Mouse (Mus musculus) kidney, postnatal 25 days (tissue): Measurements from ENCODE around the gene Pam.

Source experiments
- DNase-seq, 2 experiments: peaks; one replicate each; pipeline ENCODE4 v3.0.0; 2021; ENCODE audit warnings: mixed read lengths in 2 of 2

The Pam gene

GRCm38 (mm10) chr1:98095246-98095990 lies at the start of gene Pam:
Pam (minus strand) TSS chr1:98095646.
- DNase-seq = peak; percentile 87 to 95

DNA sequence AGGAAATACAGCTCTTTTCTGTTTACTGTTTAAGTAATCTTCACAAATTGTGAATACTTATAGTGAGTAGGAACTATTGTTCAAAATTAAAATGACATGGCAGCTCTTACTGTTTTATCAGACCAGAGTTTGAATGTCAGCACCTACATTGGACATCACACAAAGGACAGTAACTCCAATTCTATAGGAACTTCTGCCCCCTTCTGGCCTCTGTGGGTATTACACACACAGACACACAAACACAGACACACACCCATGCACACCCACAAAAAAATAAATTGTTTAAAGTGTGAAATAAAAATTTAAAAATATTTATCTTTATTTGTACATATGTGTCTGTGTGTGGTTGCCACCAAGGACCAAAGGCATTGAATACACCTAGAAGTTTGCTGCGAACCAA lies 49.4 kb upstream of the Pam start:
- DNase-seq = peak in 1 of 2 experiments; percentile 48

DNA sequence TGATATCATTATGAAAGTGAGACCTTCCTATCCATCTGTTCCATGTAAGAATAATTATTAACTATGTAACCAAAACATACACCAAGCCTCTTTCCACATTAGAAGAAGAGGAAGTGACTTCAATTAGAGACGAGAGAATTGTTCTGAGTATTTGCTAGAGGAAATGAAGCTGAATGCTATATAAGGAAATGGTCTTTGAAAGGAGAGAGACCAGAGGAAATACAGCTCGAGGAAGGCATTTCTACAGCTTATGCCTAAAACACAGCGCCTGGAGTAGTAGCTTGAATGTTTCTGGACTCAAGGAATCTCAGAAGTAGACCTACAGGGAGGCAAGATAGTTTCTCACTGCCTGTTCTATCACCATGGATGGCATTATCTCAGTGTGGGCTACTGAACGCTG lies 35.8 kb upstream of the Pam start:
- no peak for DNase-seq

- peak; percentile 39 to 53 for DNase-seq
Observed at GRCm38 (mm10) chr1:98129561-98130347, 34.3 kb upstream of the Pam start.

DNA sequence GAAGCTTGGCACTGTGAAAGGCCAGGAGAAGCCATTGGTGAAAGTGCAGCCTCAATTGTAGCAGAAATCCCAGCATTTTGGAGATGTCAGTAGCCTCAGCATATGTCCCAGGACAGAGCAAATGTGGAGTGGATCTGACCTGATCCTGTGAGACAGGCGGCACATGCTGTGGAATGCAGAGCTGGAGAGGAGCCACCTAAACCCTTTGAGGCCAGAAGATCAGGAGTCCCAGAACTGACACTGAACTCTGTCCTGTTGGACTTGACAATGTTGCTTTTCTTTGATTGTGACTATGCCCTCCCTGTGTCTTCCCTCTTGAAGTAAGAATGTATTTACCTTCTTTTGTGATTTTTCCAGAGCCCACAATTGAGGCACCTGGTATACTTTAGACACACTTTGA lies 33.7 kb upstream of the Pam start:
- DNase-seq = peak; percentile 62 to 73

- DNase-seq = no peak
Observed at GRCm38 (mm10) chr1:98128338-98129096, 33.1 kb upstream of the Pam start.

- DNase-seq = no peak
Observed at GRCm38 (mm10) chr1:98126268-98126667, 30.8 kb upstream of the Pam start.

DNA sequence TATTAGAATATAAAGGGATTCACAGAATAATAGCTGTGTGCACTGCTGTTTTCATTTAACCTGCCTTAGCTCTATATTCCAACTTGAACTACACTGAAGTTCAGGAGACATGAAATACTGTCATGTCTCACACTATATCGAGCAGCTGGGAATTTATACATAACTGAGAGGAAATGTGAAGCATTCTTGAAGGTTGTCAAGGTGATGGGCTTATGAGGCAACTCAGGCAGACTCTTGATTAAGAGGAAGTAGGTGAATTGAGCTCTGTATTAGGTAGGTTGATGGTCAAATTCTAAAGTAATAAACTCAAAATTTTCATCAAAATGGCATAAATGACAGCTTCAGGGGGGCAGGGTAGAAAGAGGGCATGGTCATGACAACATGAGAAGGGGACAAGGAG lies 29.3 kb upstream of the Pam start:
- no peak for DNase-seq

DNA sequence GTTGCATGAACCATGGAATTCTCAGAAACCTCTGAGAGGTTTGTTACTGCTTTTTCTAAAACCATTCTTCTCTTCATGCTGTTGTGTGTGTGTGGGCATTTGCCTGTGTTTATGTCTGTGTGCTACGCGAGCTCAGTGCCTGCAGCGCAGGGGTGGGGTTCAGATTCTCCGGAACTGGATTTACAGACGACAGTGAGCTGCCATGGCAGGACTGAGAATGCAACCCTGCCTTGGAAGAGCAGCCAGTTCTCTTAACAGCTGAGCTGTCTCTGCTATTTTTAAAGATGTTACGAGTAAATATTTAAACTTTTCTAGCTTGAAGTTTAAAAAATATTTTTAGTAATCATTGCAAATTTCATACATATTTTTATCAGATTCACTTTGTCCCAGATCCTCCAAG lies 24.1 kb upstream of the Pam start:
- no peak for DNase-seq

GRCm38 (mm10) chr1:98107599-98107998 lies 12.2 kb upstream of the Pam start:
- DNase-seq = no peak

DNA sequence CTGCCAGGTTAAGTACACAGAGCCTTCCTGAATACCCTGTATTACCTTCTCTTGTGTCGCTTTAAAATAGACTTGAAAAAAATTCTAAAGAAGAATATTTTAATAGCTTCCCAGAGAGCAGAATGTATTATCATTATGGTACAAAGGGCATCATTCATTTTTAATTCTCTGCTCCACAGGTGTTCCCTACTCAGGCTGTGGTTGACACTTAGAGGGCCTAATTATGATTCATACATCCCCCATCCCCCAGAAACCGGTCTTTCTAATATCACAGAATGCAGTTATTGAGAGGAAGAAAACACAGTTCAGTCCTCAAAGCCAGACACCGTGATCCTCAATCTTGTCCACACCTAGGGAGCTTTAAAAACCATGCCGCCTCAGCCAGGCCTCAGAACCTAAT lies 4.0 kb upstream of the Pam start:
- DNase-seq = no peak

DNA sequence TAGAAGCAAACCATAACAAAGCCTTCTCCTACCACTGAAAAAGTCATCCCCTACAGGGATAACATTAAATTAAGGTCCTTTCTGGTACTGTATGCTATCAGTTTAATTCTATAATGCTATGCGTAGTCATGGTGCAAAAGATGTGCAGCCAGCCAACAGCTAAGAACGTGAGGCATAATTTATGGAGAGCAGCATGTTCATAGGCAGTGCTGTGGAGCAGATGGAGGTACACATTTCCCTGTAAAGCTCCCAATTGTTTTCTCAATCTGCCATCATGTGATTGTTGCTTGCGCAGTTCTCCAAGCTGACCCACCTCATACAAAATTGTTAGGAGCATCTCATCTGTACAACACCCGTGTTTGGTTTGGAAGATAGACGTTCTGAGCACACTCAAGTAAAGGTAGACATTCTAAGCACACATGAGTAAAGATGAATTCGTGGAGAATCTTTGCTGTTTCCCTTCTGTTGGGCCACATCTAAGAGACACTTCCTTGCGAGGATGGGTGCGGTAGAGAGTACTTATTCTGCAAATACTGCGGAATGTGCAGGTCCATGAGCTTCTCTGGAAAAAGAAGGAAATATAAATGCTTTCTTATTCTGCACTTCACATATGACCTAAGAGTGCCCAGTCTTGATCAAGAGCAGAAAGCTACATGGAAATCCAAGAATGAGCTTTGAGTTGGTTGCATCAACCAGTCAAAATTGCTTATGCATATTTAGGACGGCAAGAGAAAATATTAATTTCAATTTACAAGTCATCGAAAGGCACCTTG lies 2.7 kb upstream of the Pam start:
- no peak for DNase-seq

- DNase-seq = no peak
Observed at GRCm38 (mm10) chr1:98096396-98096935, 1.0 kb upstream of the Pam start.

DNA sequence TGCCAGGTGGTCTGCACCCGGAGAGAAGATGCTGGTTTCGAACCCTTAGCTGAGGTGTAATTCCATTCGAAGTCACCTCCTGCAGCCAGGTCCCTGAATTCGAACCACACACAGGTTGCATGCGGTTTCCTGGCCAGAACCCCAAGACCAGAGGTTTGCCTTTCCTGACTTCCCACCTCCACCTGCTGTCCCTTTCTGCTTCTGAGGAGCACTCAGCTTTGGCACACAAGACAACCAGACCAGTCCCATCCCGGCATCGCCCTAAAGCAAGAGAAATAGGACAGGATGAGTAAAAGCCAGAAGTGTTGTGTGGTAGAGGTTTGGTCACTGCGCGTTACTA lies 515 bp upstream of the Pam start:
- no peak for DNase-seq

- peak; percentile 38 to 55 for DNase-seq
Observed at GRCm38 (mm10) chr1:98094811-98095245, 618 bp downstream of the Pam start.

DNA sequence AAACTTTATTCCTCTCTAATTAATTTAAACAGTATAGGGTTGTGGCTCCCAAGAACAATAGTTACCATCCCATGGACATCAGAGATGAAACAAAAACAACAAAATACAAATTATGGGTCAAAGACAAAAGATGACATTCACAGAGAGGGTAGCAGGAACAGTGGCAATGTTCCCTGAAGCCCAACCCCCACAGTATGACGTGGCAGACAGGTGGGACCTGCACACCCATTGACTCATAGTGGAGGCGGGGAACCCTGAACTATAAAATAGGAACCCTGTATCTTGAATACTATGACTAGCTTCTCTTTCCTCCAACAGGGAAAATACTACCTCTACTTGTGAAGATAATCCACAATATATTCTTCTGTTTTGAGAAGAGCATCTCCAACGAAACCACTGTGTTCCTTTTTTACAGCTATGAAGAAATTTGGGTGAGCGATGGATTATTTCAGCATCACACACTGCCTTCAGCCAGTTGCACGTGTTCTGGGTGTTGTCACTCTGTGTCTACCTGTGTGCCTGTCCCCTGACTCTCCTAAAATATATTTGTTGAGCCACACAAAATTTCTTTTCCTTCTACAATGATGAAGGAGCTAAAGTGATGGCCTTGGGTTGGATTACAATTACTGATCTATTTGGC lies 6.0 kb downstream of the Pam start:
- no peak for DNase-seq

DNA sequence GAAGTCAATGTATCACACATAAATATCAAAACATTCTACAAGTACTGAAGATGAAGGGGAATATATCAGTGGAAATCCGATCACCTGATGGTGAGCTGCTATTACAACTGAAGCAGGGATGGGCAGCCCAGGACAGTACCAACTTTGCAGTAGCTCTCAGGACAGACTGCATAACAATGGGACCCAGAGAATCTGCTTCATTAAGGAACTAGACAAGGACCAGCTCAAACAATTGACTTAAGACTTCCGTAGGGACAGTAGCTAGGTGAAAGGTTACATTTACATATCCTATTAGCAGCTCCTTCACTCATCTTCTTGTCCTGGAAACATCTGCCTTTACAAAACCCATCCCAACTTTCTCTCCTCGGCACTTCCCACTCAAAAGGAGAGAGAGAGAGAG lies 9.0 kb downstream of the Pam start:
- DNase-seq = no peak

DNA sequence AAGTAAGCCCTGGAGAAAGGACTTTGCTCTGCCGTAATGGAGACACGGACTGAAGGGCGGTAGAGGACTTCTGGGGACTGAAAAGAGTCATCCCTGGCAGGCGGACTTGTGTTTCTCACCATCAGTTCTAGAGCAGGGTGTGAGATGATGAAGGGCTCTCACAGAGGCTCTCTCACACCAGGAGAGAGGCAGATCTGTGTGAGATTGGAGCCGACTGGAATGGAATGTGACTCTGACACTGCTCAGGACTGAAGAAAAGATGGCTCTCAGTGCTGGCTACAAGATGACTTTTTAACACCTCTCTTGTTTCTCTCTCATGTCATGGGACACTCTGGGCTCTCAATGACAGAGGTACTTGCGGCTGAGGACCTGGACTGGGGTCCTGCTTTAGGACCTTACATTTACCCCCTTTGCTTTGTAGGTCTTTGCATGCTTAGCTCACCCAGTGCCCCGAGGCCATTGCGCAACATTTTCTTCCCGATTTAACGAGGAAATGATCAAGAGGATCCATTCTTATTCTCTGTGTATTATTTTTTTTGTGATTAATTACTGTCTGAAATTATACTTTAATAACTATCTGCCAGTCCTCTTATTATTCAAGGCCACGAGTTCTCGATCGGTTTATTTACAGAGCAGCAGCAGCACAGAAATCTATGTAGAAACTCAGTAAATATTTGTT lies 10.7 kb downstream of the Pam start:
- DNase-seq = no peak

DNA sequence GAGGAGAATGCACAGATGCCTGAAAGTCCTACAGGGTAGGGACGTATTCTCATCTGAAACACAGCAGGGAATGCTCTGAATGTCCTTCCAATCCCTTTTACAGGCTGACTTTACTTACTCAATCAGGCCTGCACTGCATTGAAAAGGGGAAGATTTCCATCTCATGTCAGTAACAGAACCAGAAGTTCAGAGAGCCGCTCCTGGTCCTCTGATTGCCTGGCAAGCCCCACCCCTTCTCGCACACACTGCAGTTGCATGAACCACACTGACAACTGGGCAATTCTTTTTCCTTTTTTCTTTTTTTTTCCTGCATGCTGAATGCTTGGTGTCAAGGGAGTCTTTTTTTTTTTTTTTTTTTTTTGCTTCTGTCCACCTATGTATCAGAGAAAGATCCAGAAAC lies 11.9 kb downstream of the Pam start:
- DNase-seq = no peak

DNA sequence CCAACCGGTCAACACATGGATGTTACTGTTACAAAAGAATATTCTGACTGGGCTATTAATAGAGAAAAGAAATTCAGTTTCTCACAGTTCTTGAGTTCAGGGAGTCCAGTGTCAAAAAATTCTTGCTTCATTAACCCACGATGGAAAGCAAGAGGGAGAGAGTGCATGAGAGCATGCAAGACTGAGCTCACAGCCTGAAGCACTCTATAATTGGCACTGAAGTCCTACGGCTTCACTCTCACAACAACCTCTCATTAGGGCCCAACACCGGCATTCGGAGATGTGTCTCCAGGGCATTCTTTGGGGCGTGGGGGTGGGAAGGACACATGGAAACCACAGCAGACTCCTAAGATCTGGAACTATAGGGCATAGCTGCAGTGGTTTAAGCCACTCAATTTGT lies 12.5 kb downstream of the Pam start:
- no peak for DNase-seq

GRCm38 (mm10) chr1:98080431-98080830 lies 15.0 kb downstream of the Pam start:
- DNase-seq = no peak
